Mouse (Mus musculus): Measurements from ENCODE around the gene Arhgef6. TPM values are rescaled to one million over a fixed set of nuclear protein-coding genes. Genes with fewer than 3 reads are reported as not detected.
A peak's percentile ranks its signal among the peaks of the same experiment; 100 is the strongest.

Arhgef6 gene
- 100 to 1,000 TPM in 17 of 26 experiments, 10 to 100 TPM in 7, 1 to 10 TPM in 2; 7.4 to 175 (median 120) TPM for total RNA-seq (2018; cell fraction: chromatin; rRNA removed)
- 10 to 100 TPM; 48.9 to 94.7 (median 66.6) TPM for total RNA-seq (2018; cell fraction: cytosol; rRNA removed)
- total RNA-seq (2018; cell fraction: nucleus; rRNA removed), result 100 to 1,000 TPM in 6 of 26 experiments, 10 to 100 TPM in 20; 11.6 to 169 (median 79.2) TPM
- 38.1 to 78.3 TPM (median 73.9 TPM) in 3 replicates for polyA plus RNA-seq (2018)

GRCm38 (mm10) chrX:57338371-57339211 is at the start of gene Arhgef6:
Arhgef6 (minus strand) TSS chrX:57338729.
- 35% methylated on average over 18 of the region's 18 CpGs for WGBS (ENCODE audit: missing documents)
- Histone ChIP-seq H3K27ac (peak within 1 kb of the TSS; percentile 73), H3K79me2 (ENCODE audit: inconsistent target) (no peaks in the 10 kb centered on the region; the same call in 1 of the 2 replicates), H3K36me3 (ENCODE audit: inconsistent target) (no peaks in the 10 kb centered on the region), H3K4me3 (ENCODE audit: inconsistent target) (peak within 1 kb of the TSS; percentile 35)

- Histone ChIP-seq H3K79me2 (ENCODE audit: inconsistent target) (no peaks in the 10 kb centered on the region), H3K36me3 (ENCODE audit: inconsistent target) (no peaks in the 10 kb centered on the region), H3K27ac (no peak overlapping the region), H3K4me3 (ENCODE audit: inconsistent target) (no peak overlapping the region)
- WGBS (ENCODE audit: missing documents), result 89% methylated on average over 5 of the region's 5 CpGs
Measured at GRCm38 (mm10) chrX:57380915-57381314, 42.4 kb upstream of the Arhgef6 start.

GRCm38 (mm10) chrX:57378579-57378978 is 40.0 kb upstream of the Arhgef6 start:
- no peaks in the 10 kb centered on the region for H3K36me3 ChIP-seq (ENCODE audit: inconsistent target)
- H3K4me3 ChIP-seq (ENCODE audit: inconsistent target), result no peak overlapping the region
- WGBS (ENCODE audit: missing documents), result 86% methylated on average over 3 of the region's 3 CpGs
- no peak overlapping the region for H3K27ac ChIP-seq
- H3K79me2 ChIP-seq (ENCODE audit: inconsistent target), result no peaks in the 10 kb centered on the region

GRCm38 (mm10) chrX:57377096-57377495 is 38.6 kb upstream of the Arhgef6 start:
- H3K36me3 ChIP-seq (ENCODE audit: inconsistent target), result no peaks in the 10 kb centered on the region
- H3K79me2 ChIP-seq (ENCODE audit: inconsistent target), result no peaks in the 10 kb centered on the region
- 71% methylated on average over 3 of the region's 3 CpGs for WGBS (ENCODE audit: missing documents)
- no peak overlapping the region for H3K27ac ChIP-seq
- H3K4me3 ChIP-seq (ENCODE audit: inconsistent target), result no peak overlapping the region

- no peak overlapping the region for H3K4me3 ChIP-seq (ENCODE audit: inconsistent target)
- H3K36me3 ChIP-seq (ENCODE audit: inconsistent target), result no peaks in the 10 kb centered on the region
- H3K79me2 ChIP-seq (ENCODE audit: inconsistent target), result no peaks in the 10 kb centered on the region
- WGBS (ENCODE audit: missing documents), result 71% methylated on average over 2 of the region's 2 CpGs
- H3K27ac ChIP-seq, result no peak overlapping the region
Measured at GRCm38 (mm10) chrX:57374029-57374428, 35.5 kb upstream of the Arhgef6 start.

GRCm38 (mm10) chrX:57373543-57373942 is 35.0 kb upstream of the Arhgef6 start:
- H3K4me3 ChIP-seq (ENCODE audit: inconsistent target), result no peak overlapping the region
- 91% methylated on average over 2 of the region's 2 CpGs for WGBS (ENCODE audit: missing documents)
- no peak overlapping the region for H3K27ac ChIP-seq
- H3K79me2 ChIP-seq (ENCODE audit: inconsistent target), result no peaks in the 10 kb centered on the region
- no peaks in the 10 kb centered on the region for H3K36me3 ChIP-seq (ENCODE audit: inconsistent target)

- H3K79me2 ChIP-seq (ENCODE audit: inconsistent target), result no peaks in the 10 kb centered on the region
- no peaks in the 10 kb centered on the region for H3K36me3 ChIP-seq (ENCODE audit: inconsistent target)
- no peak overlapping the region for H3K27ac ChIP-seq
- H3K4me3 ChIP-seq (ENCODE audit: inconsistent target), result no peak overlapping the region
- WGBS (ENCODE audit: missing documents), result 50% methylated on average over 4 of the region's 4 CpGs
Measured at GRCm38 (mm10) chrX:57372965-57373364, 34.4 kb upstream of the Arhgef6 start.

GRCm38 (mm10) chrX:57364891-57365569 is 26.5 kb upstream of the Arhgef6 start:
- H3K4me3 ChIP-seq (ENCODE audit: inconsistent target), result no peak overlapping the region
- no peak overlapping the region for H3K27ac ChIP-seq
- H3K36me3 ChIP-seq (ENCODE audit: inconsistent target), result no peaks in the 10 kb centered on the region
- no peaks in the 10 kb centered on the region for H3K79me2 ChIP-seq (ENCODE audit: inconsistent target)
- WGBS (ENCODE audit: missing documents), result 57% methylated on average over 2 of the region's 2 CpGs

GRCm38 (mm10) chrX:57359316-57359715 is 20.8 kb upstream of the Arhgef6 start:
- Histone ChIP-seq H3K27ac (no peak overlapping the region), H3K79me2 (ENCODE audit: inconsistent target) (no peaks in the 10 kb centered on the region)
- 93% methylated on average over 1 of the region's 1 CpGs for WGBS (ENCODE audit: missing documents)

GRCm38 (mm10) chrX:57339220-57339619 is 691 bp upstream of the Arhgef6 start:
- 63% methylated on average over 4 of the region's 4 CpGs for WGBS (ENCODE audit: missing documents)
- peak overlapping the region; percentile 73 for H3K27ac ChIP-seq
- peak overlapping the region; percentile 35; the same call in 1 of the 2 replicates for H3K4me3 ChIP-seq (ENCODE audit: inconsistent target)
- no peaks in the 10 kb centered on the region; the same call in 1 of the 2 replicates for H3K79me2 ChIP-seq (ENCODE audit: inconsistent target)
- no peaks in the 10 kb centered on the region for H3K36me3 ChIP-seq (ENCODE audit: inconsistent target)

More at GRCm38 (mm10) chrX:57359316-57359715, 20.8 kb upstream of the Arhgef6 start:
- Histone ChIP-seq H3K36me3 (ENCODE audit: inconsistent target) (no peaks in the 10 kb centered on the region), H3K4me3 (ENCODE audit: inconsistent target) (no peak overlapping the region)

GRCm38 (mm10) chrX:57337582-57337981 is 947 bp downstream of the Arhgef6 start:
- no peaks in the 10 kb centered on the region; the same call in 1 of the 2 replicates for H3K79me2 ChIP-seq (ENCODE audit: inconsistent target)
- peak overlapping the region; percentile 73 for H3K27ac ChIP-seq
- H3K4me3 ChIP-seq (ENCODE audit: inconsistent target), result peak overlapping the region; percentile 35
- no peaks in the 10 kb centered on the region for H3K36me3 ChIP-seq (ENCODE audit: inconsistent target)

GRCm38 (mm10) chrX:57336958-57337357 is 1.6 kb downstream of the Arhgef6 start:
- 42% methylated on average over 8 of the region's 9 CpGs for WGBS (ENCODE audit: missing documents)
- Histone ChIP-seq H3K36me3 (ENCODE audit: inconsistent target) (no peaks in the 10 kb centered on the region), H3K27ac (peak overlapping the region; percentile 73), H3K79me2 (ENCODE audit: inconsistent target) (no peaks in the 10 kb centered on the region; the same call in 1 of the 2 replicates), H3K4me3 (ENCODE audit: inconsistent target) (peak overlapping the region; percentile 35)

- Histone ChIP-seq H3K4me3 (ENCODE audit: inconsistent target) (no peak overlapping the region), H3K36me3 (ENCODE audit: inconsistent target) (no peaks in the 10 kb centered on the region), H3K79me2 (ENCODE audit: inconsistent target) (no peaks in the 10 kb centered on the region; the same call in 1 of the 2 replicates), H3K27ac (no peak overlapping the region)
- WGBS (ENCODE audit: missing documents), result 76% methylated on average over 5 of the region's 6 CpGs
Measured at GRCm38 (mm10) chrX:57335313-57335712, 3.2 kb downstream of the Arhgef6 start.

- 79% methylated on average over 3 of the region's 3 CpGs for WGBS (ENCODE audit: missing documents)
- Histone ChIP-seq H3K27ac (no peak overlapping the region), H3K36me3 (ENCODE audit: inconsistent target) (no peaks in the 10 kb centered on the region), H3K4me3 (ENCODE audit: inconsistent target) (no peak overlapping the region), H3K79me2 (ENCODE audit: inconsistent target) (peaks cover 41% of the 10 kb centered on the region)
Measured at GRCm38 (mm10) chrX:57327668-57328338, 10.7 kb downstream of the Arhgef6 start.

All from macrophage (primary cell).